Mouse (Mus musculus): ENCODE data around the gene Etl4. TPM values are rescaled to one million over a fixed set of nuclear protein-coding genes. Genes with fewer than 3 reads are reported as not detected.

Gene Etl4
- total and polyA plus RNA-seq, 3 experiments: 29.8 to 40.3 (median 36.0) TPM

DNA sequence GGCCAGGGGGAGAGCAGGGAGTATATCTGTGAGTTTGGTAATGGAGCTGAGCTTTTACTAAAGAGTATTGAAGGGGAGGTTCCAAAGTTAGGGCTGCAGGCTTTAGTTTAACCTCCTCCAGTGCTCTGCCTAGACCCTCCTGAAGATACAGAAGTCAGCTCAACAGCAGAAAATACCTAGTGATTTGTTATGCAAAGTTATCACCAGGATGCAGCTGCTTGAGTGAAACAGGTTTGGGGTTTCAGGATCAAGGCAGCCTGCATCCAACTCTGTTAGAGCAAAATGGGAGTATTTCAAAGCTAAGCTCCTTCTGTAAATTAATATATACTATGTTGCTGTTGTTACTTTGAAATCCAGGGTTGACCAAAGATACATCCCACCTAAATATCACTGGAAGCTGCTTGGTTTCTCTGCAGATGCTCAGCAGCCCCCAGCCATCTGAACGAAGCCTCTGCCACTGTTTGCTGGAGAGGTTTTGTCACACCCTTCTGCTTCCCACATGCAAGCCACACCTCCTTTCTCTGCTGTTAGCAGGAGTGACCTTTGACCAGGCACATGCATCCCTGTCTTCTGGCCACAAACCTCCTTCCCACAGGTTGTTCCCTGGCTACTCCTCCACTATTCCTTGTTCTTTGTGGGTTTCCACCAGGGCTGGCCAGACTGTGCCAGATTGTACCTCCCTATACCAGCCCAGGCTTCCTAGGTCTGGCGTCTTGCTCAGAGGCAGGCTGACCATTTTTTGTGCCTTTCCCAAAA is 814.6 kb downstream of the Etl4 start:
- WGBS: 50% methylated on average over 2 of the region's 2 CpGs
- H3K4me1 ChIP-seq (ENCODE audit: control insufficient read depth, insufficient read depth, low read length): peaks cover 13% of the 10 kb centered on the region
- H3K4me3 ChIP-seq: no peak overlapping the region; the same call in 1 of the 2 replicates

DNA sequence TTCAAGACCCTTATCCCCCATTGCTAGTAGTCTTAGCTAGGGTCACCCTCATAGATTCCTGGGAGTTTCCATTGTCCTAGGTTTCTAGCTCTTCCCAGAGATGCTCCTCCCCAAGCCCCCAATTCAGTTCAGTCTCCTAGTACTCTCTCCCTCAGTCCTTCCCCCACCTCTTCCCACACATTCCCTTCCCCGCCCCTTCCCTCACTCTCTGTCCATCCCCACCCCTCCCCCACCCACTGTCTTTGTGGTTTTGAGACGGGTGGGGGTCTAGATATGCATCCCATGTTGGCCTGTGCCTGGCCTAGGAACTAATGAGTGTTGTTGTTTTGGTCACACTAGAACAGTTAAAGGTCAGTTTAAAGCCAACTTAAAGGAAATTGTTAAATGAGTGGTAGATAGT is 817.4 kb downstream of the Etl4 start:
- H3K27ac ChIP-seq: no peak overlapping the region
- no peak for DNase-seq
- no peak overlapping the region for H3K4me3 ChIP-seq
- H3K36me3 ChIP-seq (ENCODE audit: control insufficient read depth, insufficient read depth, low read length): peaks cover 9% of the 10 kb centered on the region
- WGBS: 93% methylated on average over 2 of the region's 2 CpGs
- peaks cover 7% of the 10 kb centered on the region for H3K4me1 ChIP-seq (ENCODE audit: control insufficient read depth, insufficient read depth, low read length)
- no peak for TF ChIP-seq POLR2A (IDR thresholded peaks at IDR 0.05; ENCODE audit: insufficient read depth, low read depth, low read length)
- no peak for TF ChIP-seq EP300 (IDR thresholded peaks at IDR 0.05; ENCODE audit: insufficient read depth, low read depth, low read length)
- no peak for TF ChIP-seq CTCF (IDR thresholded peaks at IDR 0.05)
- H3K79me2 ChIP-seq (replicated peaks; ENCODE audit: control insufficient read depth, insufficient read depth, low read length): peaks cover 8% of the 10 kb centered on the region
- intact Hi-C loops (cut with DNase I): no loop called here
- H3K27me3 ChIP-seq (ENCODE audit: control insufficient read depth, insufficient read depth, low read length): no peaks in the 10 kb centered on the region
- H3K9ac ChIP-seq (ENCODE audit: low read depth, low read length): no peak overlapping the region

More for the DNA sequence above, 814.6 kb downstream of the Etl4 start:
- peaks cover 19% of the 10 kb centered on the region for H3K36me3 ChIP-seq (ENCODE audit: control insufficient read depth, insufficient read depth, low read length)
- H3K79me2 ChIP-seq (replicated peaks; ENCODE audit: control insufficient read depth, insufficient read depth, low read length): peaks cover 5% of the 10 kb centered on the region; the same call in 1 of the 2 replicates
- no peak overlapping the region for H3K9ac ChIP-seq (ENCODE audit: low read depth, low read length)
- H3K27ac ChIP-seq: no peak overlapping the region; the same call in none of the 2 replicates
- no peak for DNase-seq
- intact Hi-C loops (cut with DNase I): no loop called here
- no peaks in the 10 kb centered on the region for H3K27me3 ChIP-seq (ENCODE audit: control insufficient read depth, insufficient read depth, low read length)
- TF ChIP-seq EP300 (IDR thresholded peaks at IDR 0.05; ENCODE audit: insufficient read depth, low read depth, low read length): no peak
- TF ChIP-seq CTCF (IDR thresholded peaks at IDR 0.05): no peak
- no peak for TF ChIP-seq POLR2A (IDR thresholded peaks at IDR 0.05; ENCODE audit: insufficient read depth, low read depth, low read length)

DNA sequence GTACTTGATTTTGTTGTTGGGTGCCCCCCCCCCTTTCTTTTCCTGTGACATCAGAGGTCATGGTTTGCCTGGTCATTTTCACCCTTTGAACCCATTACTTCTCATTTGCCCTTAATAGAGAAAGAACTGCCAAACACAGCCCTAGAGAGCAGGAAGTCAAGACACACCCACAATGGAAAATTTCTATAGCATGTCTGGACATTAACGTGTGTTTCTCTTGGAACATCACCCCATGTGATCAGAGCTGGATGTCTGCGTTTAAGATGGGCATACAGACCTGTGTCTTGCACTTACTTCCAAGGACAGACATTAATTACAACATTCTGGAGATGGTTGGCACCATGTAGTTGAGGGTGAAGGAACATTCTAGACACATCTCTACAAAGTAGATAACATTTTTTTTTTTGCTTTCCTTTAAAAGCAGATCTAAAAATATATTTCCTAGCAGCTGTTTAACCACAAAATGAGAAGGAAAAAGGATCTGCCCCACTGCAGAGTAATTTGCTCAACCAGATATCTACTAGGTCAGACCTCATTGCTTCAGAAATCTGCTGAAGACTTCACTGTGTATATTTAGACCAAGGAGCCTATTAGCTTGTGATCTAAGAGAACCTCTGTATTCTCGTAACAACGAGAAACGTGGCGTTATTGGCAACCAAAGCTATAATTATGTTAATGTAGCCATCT is 818.3 kb downstream of the Etl4 start:
- DNase-seq: no peak
- WGBS: 60% methylated on average over 6 of the region's 6 CpGs
- no peak overlapping the region for H3K9ac ChIP-seq (ENCODE audit: low read depth, low read length)
- H3K79me2 ChIP-seq (replicated peaks; ENCODE audit: control insufficient read depth, insufficient read depth, low read length): peaks cover 8% of the 10 kb centered on the region
- intact Hi-C loops (cut with DNase I): no loop called here
- peaks cover 6% of the 10 kb centered on the region for H3K4me1 ChIP-seq (ENCODE audit: control insufficient read depth, insufficient read depth, low read length)
- no peaks in the 10 kb centered on the region for H3K27me3 ChIP-seq (ENCODE audit: control insufficient read depth, insufficient read depth, low read length)
- H3K36me3 ChIP-seq (ENCODE audit: control insufficient read depth, insufficient read depth, low read length): peaks cover 8% of the 10 kb centered on the region
- TF ChIP-seq CTCF (IDR thresholded peaks at IDR 0.05) (no peak), POLR2A (IDR thresholded peaks at IDR 0.05; ENCODE audit: insufficient read depth, low read depth, low read length) (no peak), EP300 (IDR thresholded peaks at IDR 0.05; ENCODE audit: insufficient read depth, low read depth, low read length) (no peak)
- H3K27ac ChIP-seq: no peak overlapping the region; the same call in 1 of the 2 replicates
- H3K4me3 ChIP-seq: no peak overlapping the region

DNA sequence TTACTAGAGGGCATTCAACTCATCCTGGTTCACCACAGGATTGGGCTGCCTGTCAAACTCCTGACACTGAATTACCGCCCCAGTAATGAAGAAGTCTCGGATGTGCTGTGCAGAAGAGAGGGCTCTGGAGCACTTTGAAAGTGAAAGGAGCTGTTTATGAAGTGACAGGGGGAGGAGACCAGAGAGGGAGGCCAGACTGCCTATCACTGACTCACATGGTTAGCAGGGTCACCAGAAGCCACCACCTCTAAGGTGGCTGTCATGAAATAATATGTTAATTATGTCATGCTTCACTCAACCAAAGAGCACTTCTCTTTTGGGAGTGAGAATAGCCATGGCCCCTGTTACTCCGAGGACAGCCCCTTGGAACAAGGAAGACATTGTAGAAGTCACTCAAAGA is 825.9 kb downstream of the Etl4 start:
- no peak for DNase-seq
- no peak overlapping the region for H3K4me3 ChIP-seq
- H3K27me3 ChIP-seq (ENCODE audit: control insufficient read depth, insufficient read depth, low read length): no peaks in the 10 kb centered on the region
- H3K79me2 ChIP-seq (replicated peaks; ENCODE audit: control insufficient read depth, insufficient read depth, low read length): peaks cover 6% of the 10 kb centered on the region
- no peaks in the 10 kb centered on the region; the same call in 1 of the 2 replicates for H3K4me1 ChIP-seq (ENCODE audit: control insufficient read depth, insufficient read depth, low read length)
- peaks cover 8% of the 10 kb centered on the region for H3K36me3 ChIP-seq (ENCODE audit: control insufficient read depth, insufficient read depth, low read length)
- intact Hi-C loops (cut with DNase I): no loop called here
- no peak overlapping the region for H3K9ac ChIP-seq (ENCODE audit: low read depth, low read length)
- WGBS: 76% methylated on average over 3 of the region's 3 CpGs
- no peak for TF ChIP-seq POLR2A (IDR thresholded peaks at IDR 0.05; ENCODE audit: insufficient read depth, low read depth, low read length)
- TF ChIP-seq EP300 (IDR thresholded peaks at IDR 0.05; ENCODE audit: insufficient read depth, low read depth, low read length): no peak
- TF ChIP-seq CTCF (IDR thresholded peaks at IDR 0.05): no peak
- no peak overlapping the region for H3K27ac ChIP-seq

DNA sequence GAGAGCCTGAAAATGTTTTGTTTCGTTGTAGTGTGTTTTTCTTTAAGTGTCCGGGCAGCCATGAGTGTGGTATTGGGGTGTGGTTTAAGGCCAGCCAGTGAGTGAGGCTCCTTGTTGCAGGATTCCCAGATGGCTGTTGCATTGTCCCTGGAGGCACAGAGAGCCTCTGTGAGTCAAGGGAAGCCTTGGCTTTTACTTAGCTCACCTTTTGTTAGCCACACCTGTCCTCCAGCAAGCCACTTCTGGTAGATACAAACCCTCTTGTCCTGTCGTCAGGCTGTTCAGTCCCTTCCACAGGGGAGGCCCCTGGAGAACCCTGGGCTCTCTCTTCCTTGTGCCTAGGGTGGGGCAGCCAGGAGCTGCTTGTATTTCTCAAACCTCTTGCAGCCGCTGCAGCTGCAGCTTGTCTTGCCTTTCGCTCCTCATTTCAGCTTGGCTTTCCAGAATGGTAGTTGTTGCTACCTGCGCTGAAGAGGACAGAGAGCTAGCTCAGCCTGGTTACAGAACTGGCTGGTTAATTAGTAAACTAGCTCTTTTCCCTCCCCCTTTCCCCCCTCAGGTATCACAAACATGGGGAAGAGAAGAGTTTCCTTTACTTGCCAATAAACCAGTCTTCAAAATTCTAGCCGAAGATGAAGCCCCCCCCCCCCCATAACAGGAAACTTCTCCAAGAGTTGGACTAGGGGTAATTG is 826.9 kb downstream of the Etl4 start:
- intact Hi-C loops (cut with DNase I): no loop called here
- DNase-seq: no peak
- H3K27ac ChIP-seq: no peak overlapping the region
- no peaks in the 10 kb centered on the region; the same call in 1 of the 2 replicates for H3K4me1 ChIP-seq (ENCODE audit: control insufficient read depth, insufficient read depth, low read length)
- peaks cover 8% of the 10 kb centered on the region for H3K36me3 ChIP-seq (ENCODE audit: control insufficient read depth, insufficient read depth, low read length)
- no peak overlapping the region for H3K4me3 ChIP-seq
- TF ChIP-seq POLR2A (IDR thresholded peaks at IDR 0.05; ENCODE audit: insufficient read depth, low read depth, low read length) (no peak), EP300 (IDR thresholded peaks at IDR 0.05; ENCODE audit: insufficient read depth, low read depth, low read length) (no peak), CTCF (IDR thresholded peaks at IDR 0.05) (no peak)
- H3K27me3 ChIP-seq (ENCODE audit: control insufficient read depth, insufficient read depth, low read length): no peaks in the 10 kb centered on the region
- peaks cover 4% of the 10 kb centered on the region; the same call in 1 of the 2 replicates for H3K79me2 ChIP-seq (replicated peaks; ENCODE audit: control insufficient read depth, insufficient read depth, low read length)
- H3K9ac ChIP-seq (ENCODE audit: low read depth, low read length): no peak overlapping the region
- 67% methylated on average over 7 of the region's 7 CpGs for WGBS

Measured in heart, adult 2 months (tissue).